Mouse (Mus musculus): Measurements from ENCODE around the gene Lpp.

DNA sequence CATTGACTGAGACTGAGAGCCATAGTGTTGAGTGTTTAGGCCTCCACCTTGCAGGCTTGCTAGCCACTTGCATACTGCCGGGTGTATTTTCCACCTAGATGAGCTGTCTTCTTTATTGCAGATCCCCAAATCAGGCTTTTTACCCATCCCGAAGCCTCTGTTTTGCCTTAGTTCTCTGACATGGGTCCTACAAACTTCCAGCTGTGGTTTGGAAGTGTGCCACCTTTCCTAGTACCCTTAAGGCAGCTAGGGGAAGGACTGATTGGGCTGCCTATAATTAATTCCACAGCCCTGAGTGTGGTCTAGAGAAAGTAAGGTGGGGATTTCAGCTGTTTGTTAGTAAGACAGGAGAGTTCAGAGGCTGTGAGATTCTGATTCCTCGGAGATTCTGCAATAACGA, 399.5 kb downstream of the Lpp start:
- TF ChIP-seq CTCF (IDR thresholded peaks at IDR 0.05; ENCODE audit: low read depth) (no peak), EP300 (IDR thresholded peaks at IDR 0.05; ENCODE audit: low read depth) (no peak)

Measured in liver, postnatal 0 days (tissue).